Mouse (Mus musculus) retina, embryonic 14.5 days (tissue): ENCODE data around the gene Car9.

ENCODE experiments used
- DNase-seq: peaks from one replicate; pipeline ENCODE4 v3.0.0-alpha.2; 2015; ENCODE audit warnings: low spot score

Gene Car9

GRCm38 (mm10) chr4:43493846-43494240, 12.9 kb upstream of the Car9 start:
- DNase-seq = no peak

GRCm38 (mm10) chr4:43496587-43496986, 10.2 kb upstream of the Car9 start:
- no peak for DNase-seq

- DNase-seq = no peak
Observed at GRCm38 (mm10) chr4:43497405-43497804, 9.4 kb upstream of the Car9 start.

- no peak for DNase-seq
Observed at GRCm38 (mm10) chr4:43497946-43498345, 8.8 kb upstream of the Car9 start.

- DNase-seq = peak; percentile 67
Observed at GRCm38 (mm10) chr4:43498983-43499382, 7.8 kb upstream of the Car9 start.

GRCm38 (mm10) chr4:43499407-43500333, 7.1 kb upstream of the Car9 start, which contains the start of gene Arhgef39:
Gene Arhgef39, minus strand, starts transcription at chr4:43499695.
- DNase-seq = peak; percentile 93

- DNase-seq = no peak
Observed at GRCm38 (mm10) chr4:43503041-43503440, 3.7 kb upstream of the Car9 start.

GRCm38 (mm10) chr4:43503506-43503905, 3.3 kb upstream of the Car9 start:
- DNase-seq = no peak

GRCm38 (mm10) chr4:43504269-43504668, 2.5 kb upstream of the Car9 start:
- no peak for DNase-seq

GRCm38 (mm10) chr4:43506074-43506473, 692 bp upstream of the Car9 start:
- no peak for DNase-seq

- no peak for DNase-seq
Observed at GRCm38 (mm10) chr4:43507938-43508665, 1.3 kb downstream of the Car9 start.

GRCm38 (mm10) chr4:43508666-43508997, 1.9 kb downstream of the Car9 start:
- DNase-seq = peak; percentile 65

GRCm38 (mm10) chr4:43509109-43509508, 2.3 kb downstream of the Car9 start:
- no peak for DNase-seq

GRCm38 (mm10) chr4:43511675-43512454, 5.1 kb downstream of the Car9 start:
- DNase-seq = no peak

- DNase-seq = no peak
Observed at GRCm38 (mm10) chr4:43512653-43513052, 5.9 kb downstream of the Car9 start.

GRCm38 (mm10) chr4:43513300-43513699, 6.5 kb downstream of the Car9 start:
- no peak for DNase-seq

- no peak for DNase-seq
Observed at GRCm38 (mm10) chr4:43513791-43514190, 7.0 kb downstream of the Car9 start.

- DNase-seq = no peak
Observed at GRCm38 (mm10) chr4:43515764-43516708, 9.3 kb downstream of the Car9 start.

GRCm38 (mm10) chr4:43519551-43519950, 12.8 kb downstream of the Car9 start:
- DNase-seq = no peak

GRCm38 (mm10) chr4:43519956-43520355, 13.2 kb downstream of the Car9 start:
- DNase-seq = peak; percentile 91

- DNase-seq = no peak
Observed at GRCm38 (mm10) chr4:43527880-43528279, 21.1 kb downstream of the Car9 start.
